Mouse (Mus musculus) inflammation-experienced regulatory T-cells, adult 6 months (primary cell): ENCODE measurements around the gene Kcnj2. TPM values are rescaled to one million over a fixed set of nuclear protein-coding genes. Genes with fewer than 3 reads are reported as not detected.

Experiments
- ATAC-seq: one replicate; pipeline ENCODE4 v1.8.0; 2017
- polyA plus RNA-seq, 3 experiments: library from polyadenylated mRNA; unstranded; fragments of 100-300 nt; shearing (Covaris generic); gene quantifications; one replicate each; pipeline ENCODE4 v1.2.1; 2017

Gene Kcnj2
- polyA plus RNA-seq, 3 experiments from 2014 or later = not detected

DNA sequence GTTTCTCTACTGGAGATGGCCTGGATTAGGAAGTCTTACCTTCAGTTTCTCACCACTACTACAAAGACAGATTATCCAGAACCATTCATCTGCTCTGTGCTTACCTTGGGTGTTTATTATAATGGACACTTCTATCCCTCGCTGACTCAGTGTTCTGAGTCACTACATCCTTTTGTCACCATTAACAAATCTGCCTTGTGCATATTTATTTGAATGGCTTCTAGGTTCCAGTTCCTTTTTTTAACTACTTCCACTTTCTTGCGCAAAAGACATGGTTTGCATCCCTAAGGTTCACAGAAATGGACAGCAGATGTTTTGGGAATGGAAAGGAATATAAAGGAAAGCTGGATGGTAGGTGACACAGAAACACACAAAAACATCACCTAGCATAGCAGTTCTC, 27.0 kb downstream of the Kcnj2 start:
- no peak for ATAC-seq

DNA sequence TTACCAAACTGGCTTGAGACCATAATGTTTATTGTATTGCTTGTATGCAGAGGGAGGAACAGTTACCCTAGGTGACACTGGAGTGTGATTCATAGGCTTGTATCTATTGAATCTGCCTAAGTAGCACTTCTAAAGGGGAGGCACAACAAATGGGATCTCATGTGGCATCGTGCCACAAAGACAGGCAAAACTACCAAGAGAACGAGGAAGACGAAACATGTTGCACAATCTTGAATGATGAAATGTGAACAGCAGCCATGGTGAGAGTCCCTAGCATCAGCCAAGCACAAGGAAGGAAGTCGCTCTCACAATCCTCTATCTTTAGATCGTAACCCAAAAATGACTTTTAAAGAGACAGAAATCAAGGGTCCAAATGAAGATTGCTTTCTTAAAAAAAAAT, 30.6 kb downstream of the Kcnj2 start:
- no peak for ATAC-seq

DNA sequence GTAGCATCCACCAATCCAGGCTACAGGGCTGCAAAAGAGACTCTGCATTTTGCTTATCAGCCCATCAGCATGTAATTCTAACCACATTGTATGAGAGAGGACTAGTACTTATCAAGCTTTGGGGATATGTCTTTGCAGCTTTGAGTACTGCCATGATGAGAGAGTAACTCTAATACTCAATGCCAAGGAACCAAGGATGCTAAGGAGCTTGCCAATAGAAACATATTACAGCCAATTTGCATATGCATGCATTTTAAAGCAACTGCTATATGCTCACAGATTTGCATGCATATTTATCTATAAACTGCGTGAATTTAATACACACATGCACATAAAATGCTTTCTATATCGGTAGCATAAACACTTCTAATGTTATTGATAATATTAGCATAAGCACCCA, 34.2 kb downstream of the Kcnj2 start:
- ATAC-seq = no peak

DNA sequence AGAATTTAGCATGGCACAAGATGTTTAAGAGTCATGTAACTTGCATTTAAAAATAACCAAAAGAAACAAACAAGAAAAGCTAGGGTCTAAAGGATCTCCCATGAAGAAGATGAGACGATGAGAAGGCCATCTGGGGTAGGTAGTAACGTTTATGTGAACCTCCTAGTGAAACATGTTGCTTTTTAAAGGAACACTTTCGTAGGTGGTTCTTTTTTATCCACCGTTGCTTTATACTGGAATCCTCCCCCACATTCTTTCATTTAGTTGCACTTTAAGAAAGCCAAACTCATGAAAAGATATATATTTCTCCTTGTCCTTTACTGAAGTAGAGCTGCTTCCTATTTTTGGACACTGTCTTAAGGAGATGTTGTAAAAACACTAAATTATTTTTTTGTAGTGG, 34.7 kb downstream of the Kcnj2 start:
- no peak for ATAC-seq

DNA sequence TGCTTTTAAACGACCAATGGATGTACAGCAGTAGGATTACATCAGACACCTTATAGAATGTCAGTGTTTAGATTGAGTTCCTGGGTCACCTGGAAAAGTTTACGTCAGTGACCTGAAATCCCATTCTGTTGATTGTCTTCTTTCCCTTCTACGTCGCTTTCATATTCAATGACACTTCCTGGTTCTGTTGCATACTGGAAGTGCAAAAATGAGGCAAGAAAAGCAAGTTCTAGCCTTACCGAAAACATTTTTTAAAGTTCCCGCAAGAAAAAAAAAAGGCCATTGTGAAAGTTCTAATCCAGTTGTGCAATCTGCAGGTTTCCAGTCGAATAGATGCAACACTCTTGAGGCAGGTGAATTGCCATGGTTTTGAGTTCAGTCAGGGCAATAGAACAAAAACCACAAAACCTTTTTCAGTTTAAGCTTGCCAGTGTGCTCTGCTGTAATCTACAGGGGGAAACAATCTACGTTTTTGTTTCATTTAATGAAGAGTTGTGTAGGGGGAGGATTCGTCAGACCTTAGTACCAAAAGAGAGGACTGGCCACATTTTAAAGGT, 35.7 kb downstream of the Kcnj2 start:
- ATAC-seq = no peak

DNA sequence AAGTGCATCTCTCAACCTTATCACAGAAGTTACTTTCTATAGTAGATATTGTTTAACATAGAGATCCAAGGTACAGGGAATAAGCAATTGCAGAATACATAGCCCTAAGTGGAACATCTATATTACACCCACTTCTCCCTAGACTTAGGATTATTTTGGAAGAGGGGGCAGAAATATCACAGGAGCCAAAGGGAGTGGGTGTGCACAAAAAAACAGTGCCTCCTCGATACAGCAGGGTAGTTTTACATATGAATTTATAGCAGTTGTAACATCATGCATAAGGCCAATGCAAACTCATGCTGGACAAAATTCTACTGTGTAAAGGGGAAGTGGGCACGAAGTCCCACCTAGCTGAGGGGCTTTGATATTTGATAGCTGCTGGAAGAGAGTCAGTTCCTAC, 38.5 kb downstream of the Kcnj2 start:
- no peak for ATAC-seq

DNA sequence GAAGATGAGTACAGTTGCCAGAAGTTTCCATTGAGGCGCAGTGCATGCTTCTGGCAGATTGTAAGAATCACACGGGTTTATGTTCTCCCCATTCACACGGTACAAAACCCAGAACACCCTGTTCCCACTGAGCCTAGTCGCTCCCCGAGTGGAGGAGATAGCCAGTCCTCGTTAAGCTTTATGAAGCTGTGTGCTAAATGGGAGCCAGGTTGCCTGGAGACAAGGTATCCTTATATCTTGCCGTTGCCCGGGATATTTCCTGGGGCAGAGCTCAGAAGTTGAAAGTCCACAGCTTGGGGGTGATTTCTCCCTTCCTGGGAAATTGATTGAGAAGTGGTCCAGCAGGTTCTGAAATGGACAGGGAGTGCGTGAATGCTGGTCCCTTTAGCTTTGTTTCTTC, 42.2 kb downstream of the Kcnj2 start:
- no peak for ATAC-seq

DNA sequence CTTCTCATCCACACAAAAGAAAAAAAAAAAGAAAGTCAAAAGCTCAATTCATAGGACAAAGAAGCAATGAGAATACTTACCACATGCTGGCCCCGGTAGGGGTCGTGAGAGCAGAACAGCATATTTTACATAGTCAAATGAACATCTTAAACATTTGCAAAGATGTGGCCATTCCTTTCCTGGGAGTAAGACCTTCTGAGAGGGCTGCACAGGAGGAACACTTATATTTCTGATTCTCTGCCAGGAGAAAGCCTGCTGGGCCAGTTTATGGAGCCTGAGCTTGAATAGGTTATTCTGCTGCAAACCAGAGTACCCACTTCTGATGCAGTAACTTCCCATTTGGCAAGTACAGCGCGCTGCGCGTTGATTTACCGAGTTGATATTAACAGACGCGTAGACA, 55.5 kb downstream of the Kcnj2 start:
- ATAC-seq = no peak

DNA sequence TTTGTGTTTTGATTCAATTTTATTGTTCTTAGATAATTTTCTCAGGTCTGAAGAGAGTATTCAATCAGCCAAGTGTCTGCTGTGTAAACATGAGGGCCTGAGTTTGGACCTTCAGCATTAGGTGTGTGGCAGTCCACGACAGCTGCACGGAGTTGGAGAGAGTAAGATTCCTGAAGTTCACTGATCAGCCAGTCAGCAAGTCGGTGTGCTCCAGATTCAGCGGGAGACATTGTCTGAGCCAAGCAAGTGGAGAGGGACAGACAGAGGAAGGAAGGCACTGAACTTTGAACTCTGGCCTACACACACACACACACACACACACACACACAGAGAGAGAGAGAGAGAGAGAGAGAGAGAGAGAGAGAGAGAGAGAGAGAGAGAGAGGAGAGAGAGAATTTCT, 57.4 kb downstream of the Kcnj2 start:
- no peak for ATAC-seq

DNA sequence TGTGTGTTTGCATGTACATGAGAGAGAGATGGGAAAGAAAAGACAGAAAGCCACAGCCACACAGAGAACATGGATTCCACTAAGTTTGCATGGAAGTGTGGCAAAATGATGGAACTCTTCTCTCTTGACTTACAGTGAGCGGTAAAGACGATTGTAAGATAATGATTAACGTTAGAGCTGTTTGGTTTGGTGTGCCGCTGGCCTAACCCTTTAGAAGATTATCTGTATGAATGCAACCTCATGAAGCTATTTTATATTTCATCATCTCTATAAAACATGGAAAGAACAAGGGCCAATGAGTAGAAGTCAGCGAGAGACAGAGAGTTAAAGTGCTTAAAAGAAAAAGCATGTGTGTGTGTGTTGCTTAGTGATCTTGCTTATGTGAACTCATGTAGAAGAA, 60.0 kb downstream of the Kcnj2 start:
- no peak for ATAC-seq

Other genes with a start within 250 kb of the Kcnj2 start
- not detected for gene Kcnj16, start 98.1 kb upstream of the Kcnj2 start, polyA plus RNA-seq